Mouse (Mus musculus): ENCODE results near the gene Kazald1.

GRCm38 (mm10) chr19:45045651-45046050 is 29.4 kb upstream of the Kazald1 start, which contains the start of gene Pdzd7:
- TF ChIP-seq POLR2AphosphoS2 (IDR thresholded peaks at IDR 0.05; ENCODE audit: low read depth, low read length) (no peak), HCFC1 (IDR thresholded peaks at IDR 0.05; ENCODE audit: low read depth, low read length) (no peak), RAD21 (IDR thresholded peaks at IDR 0.05; ENCODE audit: low read depth, low read length) (no peak), CTCF (conservative IDR thresholded peaks at IDR 0.05 in 1 of 2, IDR thresholded peaks at IDR 0.05 in 1 of 2; ENCODE audit: low read depth in 2 of 2, low read length in 2 of 2) (no peak), POLR2A (IDR thresholded peaks at IDR 0.05; ENCODE audit: low read depth, low read length) (no peak), ZC3H11A (IDR thresholded peaks at IDR 0.05; ENCODE audit: low read depth, low read length) (no peak), MAZ (IDR thresholded peaks at IDR 0.05; ENCODE audit: low read depth, low read length) (no peak), E2F4 (IDR thresholded peaks at IDR 0.05; ENCODE audit: insufficient replicate concordance, low read depth, low read length) (no peak), RCOR1 (conservative IDR thresholded peaks at IDR 0.05; ENCODE audit: low read depth, low read length) (no peak), EP300 (IDR thresholded peaks at IDR 0.05; ENCODE audit: low read length) (no peak), TBP (conservative IDR thresholded peaks at IDR 0.05; ENCODE audit: low read depth, low read length) (no peak), USF1 (IDR thresholded peaks at IDR 0.05; ENCODE audit: low read depth, low read length) (no peak)

All from CH12.LX (cell line).